Mouse (Mus musculus) large intestine, adult 2 months (tissue): ENCODE results near the gene Kcnn1. TPM values are rescaled to one million over a fixed set of nuclear protein-coding genes. Genes with fewer than 3 reads are reported as not detected.

Experiments used
- DNase-seq: peaks from one replicate; pipeline ENCODE4 v3.0.0-alpha.2; 2012; ENCODE audit warnings: low read depth, low spot score
- WGBS: fragments of 180-500 bp; shearing (Covaris S2); methylation state at CpG from one replicate; pipeline ENCODE4 v1.1.7; 2018; 5-methylcytosine and 5-hydroxymethylcytosine counted together
- polyA plus RNA-seq: library from polyadenylated mRNA; depleted of rRNA; stranded (reverse); fragments of >200 nt; gene quantifications from 2 replicates; pipeline ENCODE4 v1.2.3, GENCODE M21; 2012

Gene Kcnn1
- polyA plus RNA-seq, 1 experiment: 1.1 TPM

- DNase-seq: no peak
- 45% methylated on average over 15 of the region's 15 CpGs for WGBS
These were observed 16.5 kb downstream of the Kcnn1 start for GRCm38 (mm10) chr8:70846371-70847154.

- no peak for DNase-seq
- WGBS: 50% methylated on average over 5 of the region's 5 CpGs
These were observed 17.9 kb downstream of the Kcnn1 start for GRCm38 (mm10) chr8:70845108-70845507.

GRCm38 (mm10) chr8:70844523-70844922, 18.5 kb downstream of the Kcnn1 start:
- no peak for DNase-seq
- 4% methylated on average over 6 of the region's 6 CpGs for WGBS

- 91% methylated on average over 8 of the region's 8 CpGs for WGBS
- DNase-seq: no peak
These were observed 19.1 kb downstream of the Kcnn1 start for GRCm38 (mm10) chr8:70843941-70844340.

- no peak for DNase-seq
- 90% methylated on average over 5 of the region's 5 CpGs for WGBS
These were observed 19.8 kb downstream of the Kcnn1 start for GRCm38 (mm10) chr8:70843214-70843773.

GRCm38 (mm10) chr8:70842484-70842883, 20.6 kb downstream of the Kcnn1 start:
- no peak for DNase-seq
- 86% methylated on average over 25 of the region's 25 CpGs for WGBS

- peak; percentile 82 for DNase-seq
- WGBS: 24% methylated on average over 22 of the region's 22 CpGs
These were observed 21.6 kb downstream of the Kcnn1 start for GRCm38 (mm10) chr8:70841147-70842072.

- WGBS: 22% methylated on average over 10 of the region's 10 CpGs
- peak; percentile 68 for DNase-seq
These were observed 22.5 kb downstream of the Kcnn1 start for GRCm38 (mm10) chr8:70840590-70840989.

GRCm38 (mm10) chr8:70839408-70840351, 23.4 kb downstream of the Kcnn1 start, which contains the start of gene Arrdc2:
Gene Arrdc2, minus strand, starts transcription at chr8:70839720.
- WGBS: under 1% methylated on average over 55 of the region's 55 CpGs
- DNase-seq: peak; percentile 99

GRCm38 (mm10) chr8:70838654-70839407, 24.2 kb downstream of the Kcnn1 start:
- DNase-seq: no peak
- 1% methylated on average over 66 of the region's 66 CpGs for WGBS

- no peak for DNase-seq
- WGBS: 88% methylated on average over 12 of the region's 12 CpGs
These were observed 26.4 kb downstream of the Kcnn1 start for GRCm38 (mm10) chr8:70836666-70837065.

GRCm38 (mm10) chr8:70834071-70834470, 29.0 kb downstream of the Kcnn1 start:
- 94% methylated on average over 3 of the region's 3 CpGs for WGBS

GRCm38 (mm10) chr8:70833520-70833919, 29.5 kb downstream of the Kcnn1 start:
- WGBS: 47% methylated on average over 15 of the region's 15 CpGs

More at GRCm38 (mm10) chr8:70834071-70834470, 29.0 kb downstream of the Kcnn1 start:
- DNase-seq: no peak

GRCm38 (mm10) chr8:70833018-70833482, 30.0 kb downstream of the Kcnn1 start:
- WGBS: 23% methylated on average over 9 of the region's 9 CpGs
- no peak for DNase-seq

More at GRCm38 (mm10) chr8:70833520-70833919, 29.5 kb downstream of the Kcnn1 start:
- no peak for DNase-seq

- DNase-seq: no peak
- WGBS: 80% methylated on average over 11 of the region's 11 CpGs
These were observed 30.7 kb downstream of the Kcnn1 start for GRCm38 (mm10) chr8:70832371-70832770.

- no peak for DNase-seq
- 87% methylated on average over 8 of the region's 8 CpGs for WGBS
These were observed 31.5 kb downstream of the Kcnn1 start for GRCm38 (mm10) chr8:70831517-70831916.

- 80% methylated on average over 1 of the region's 1 CpGs for WGBS
- no peak for DNase-seq
These were observed 35.3 kb downstream of the Kcnn1 start for GRCm38 (mm10) chr8:70827796-70828195.

GRCm38 (mm10) chr8:70827010-70827409, 36.0 kb downstream of the Kcnn1 start:
- WGBS: 96% methylated on average over 2 of the region's 2 CpGs
- no peak for DNase-seq
